Mouse (Mus musculus): Measurements from ENCODE around the gene Ddx58. TPM values are rescaled to one million over a fixed set of nuclear protein-coding genes. Genes with fewer than 3 reads are reported as not detected.
A peak's percentile ranks its signal among the peaks of the same experiment; 100 is the strongest.

Gene Ddx58
- 1.4 TPM for polyA plus RNA-seq (2012; fragmentation: generic; extraction: Trizol)
- long read RNA-seq, experiment 1, partial matches to known transcripts: 1 of 3 reads
- long read RNA-seq, experiment 1, other reads (novel, unspliced or antisense): 1 of 3 reads
- long read RNA-seq, experiment 2, transcript Ddx58-201 (18 exons, 3,874 nt): major isoform, 11 of 12 reads
- long read RNA-seq, experiment 2, partial matches to known transcripts: 0 of 12 reads
- long read RNA-seq, experiment 2, other reads (novel, unspliced or antisense): 1 of 12 reads

DNA sequence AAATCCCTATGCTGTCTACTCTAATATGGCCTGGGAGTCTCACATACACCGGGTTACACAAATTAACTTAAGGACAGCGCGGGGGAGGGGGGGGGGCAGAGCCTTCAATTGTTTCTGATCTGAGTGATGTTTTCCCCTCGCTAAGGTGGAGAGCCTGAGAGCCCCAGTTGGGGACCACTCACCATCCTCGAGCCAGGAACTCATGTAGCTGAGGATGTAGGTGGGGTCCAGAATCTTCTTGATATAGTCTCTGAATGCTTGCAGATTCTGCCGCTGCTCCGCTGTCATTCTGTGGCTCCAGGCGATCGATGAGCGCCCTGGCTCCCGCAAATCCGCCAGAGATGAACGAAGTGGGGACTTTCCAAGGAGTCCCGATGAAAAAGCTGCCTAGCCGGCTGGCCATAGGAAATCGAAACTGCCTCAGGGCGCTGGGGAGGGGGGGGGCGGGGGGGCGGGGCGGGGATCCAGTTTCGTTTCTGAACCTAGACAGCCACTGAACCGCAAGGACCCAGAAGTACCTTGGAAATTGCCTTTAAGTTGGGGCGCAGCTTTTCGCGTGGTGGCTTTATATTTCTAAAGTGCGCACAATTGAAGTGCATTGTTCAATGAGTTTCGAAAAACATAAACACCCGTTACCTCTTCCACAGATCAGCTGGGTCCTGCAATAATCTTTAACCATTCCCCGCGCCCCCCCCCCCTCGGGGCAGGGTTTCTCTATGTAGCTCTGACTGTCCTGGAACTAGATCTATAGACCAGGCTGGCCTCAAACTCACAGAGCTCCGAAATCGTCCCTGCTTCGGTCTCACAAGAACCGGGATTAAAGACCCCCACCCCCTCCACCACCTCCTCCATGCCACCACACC, at the start of gene Ddx58:
Ddx58 (minus strand) TSS at position 420 of the 863 bp plus-strand sequence.
- Histone ChIP-seq H3K79me2 (ENCODE audit: control insufficient read depth, insufficient read depth) (no peaks in the 10 kb centered on the region), H3ac (ENCODE audit: control insufficient read depth, insufficient read length, low read depth) (peak within 1 kb of the TSS; percentile 81), H3K79me3 (ENCODE audit: low read depth) (no peaks in the 10 kb centered on the region), H3K36me3 (ENCODE audit: control insufficient read depth, insufficient read depth) (no peaks in the 10 kb centered on the region), H3K27me3 (ENCODE audit: control insufficient read depth, insufficient read depth, insufficient read length) (no peaks in the 10 kb centered on the region), H3K4me3 (ENCODE audit: insufficient read depth, poor library complexity, severe bottlenecking) (peak within 1 kb of the TSS; percentile 44)
- TF ChIP-seq MYOG (IDR thresholded peaks at IDR 0.05; ENCODE audit: control insufficient read depth, extremely low read depth, insufficient read length): no peak
- TF ChIP-seq USF1 (IDR thresholded peaks at IDR 0.05; ENCODE audit: low read depth): no peak
- no peak for TF ChIP-seq CTCF (IDR thresholded peaks at IDR 0.05; ENCODE audit: control insufficient read depth, insufficient read depth, insufficient read length)
- no peak for TF ChIP-seq FOSL1 (IDR thresholded peaks at IDR 0.05; ENCODE audit: insufficient read depth, low read length, poor library complexity, severe bottlenecking)
- TF ChIP-seq MYOD1 (IDR thresholded peaks at IDR 0.05; ENCODE audit: control insufficient read depth, insufficient read length, low read depth): no peak
- no peak for TF ChIP-seq MAX (IDR thresholded peaks at IDR 0.05)
- TF ChIP-seq CEBPB (IDR thresholded peaks at IDR 0.05; ENCODE audit: low read depth): no peak

DNA sequence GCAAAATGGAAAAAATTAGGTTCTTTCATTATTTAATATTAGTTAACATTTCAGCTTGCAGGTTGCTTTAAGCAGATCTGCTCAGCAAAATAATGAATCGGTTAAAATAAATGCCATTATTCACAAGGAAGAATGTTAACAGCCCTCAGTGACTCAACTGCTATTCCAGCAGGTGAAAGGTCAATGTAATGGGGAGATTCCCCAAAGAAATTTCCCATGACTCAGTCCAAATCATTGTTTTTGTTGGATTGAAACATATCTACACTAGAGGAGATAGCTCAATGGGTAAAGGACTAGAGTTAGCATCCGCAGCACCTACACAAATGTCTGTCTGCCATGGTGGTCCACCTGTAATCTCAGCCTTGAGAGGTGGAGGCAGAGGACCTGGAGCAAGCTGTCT, 49.4 kb upstream of the Ddx58 start:
- H3K4me3 ChIP-seq (ENCODE audit: insufficient read depth, poor library complexity, severe bottlenecking): no peak overlapping the region
- no peaks in the 10 kb centered on the region for H3K79me2 ChIP-seq (ENCODE audit: control insufficient read depth, insufficient read depth)
- no peak overlapping the region for H3ac ChIP-seq (ENCODE audit: control insufficient read depth, insufficient read length, low read depth)
- TF ChIP-seq MYOG (IDR thresholded peaks at IDR 0.05; ENCODE audit: control insufficient read depth, extremely low read depth, insufficient read length): no peak
- TF ChIP-seq CTCF (IDR thresholded peaks at IDR 0.05; ENCODE audit: control insufficient read depth, insufficient read depth, insufficient read length): no peak
- no peak for TF ChIP-seq FOSL1 (IDR thresholded peaks at IDR 0.05; ENCODE audit: insufficient read depth, low read length, poor library complexity, severe bottlenecking)
- TF ChIP-seq USF1 (IDR thresholded peaks at IDR 0.05; ENCODE audit: low read depth): no peak
- no peak for TF ChIP-seq MYOD1 (IDR thresholded peaks at IDR 0.05; ENCODE audit: control insufficient read depth, insufficient read length, low read depth)
- no peak for TF ChIP-seq MAX (IDR thresholded peaks at IDR 0.05)
- TF ChIP-seq CEBPB (IDR thresholded peaks at IDR 0.05; ENCODE audit: low read depth): no peak
- no peaks in the 10 kb centered on the region for H3K36me3 ChIP-seq (ENCODE audit: control insufficient read depth, insufficient read depth)
- H3K27me3 ChIP-seq (ENCODE audit: control insufficient read depth, insufficient read depth, insufficient read length): no peaks in the 10 kb centered on the region
- H3K79me3 ChIP-seq (ENCODE audit: low read depth): no peaks in the 10 kb centered on the region

DNA sequence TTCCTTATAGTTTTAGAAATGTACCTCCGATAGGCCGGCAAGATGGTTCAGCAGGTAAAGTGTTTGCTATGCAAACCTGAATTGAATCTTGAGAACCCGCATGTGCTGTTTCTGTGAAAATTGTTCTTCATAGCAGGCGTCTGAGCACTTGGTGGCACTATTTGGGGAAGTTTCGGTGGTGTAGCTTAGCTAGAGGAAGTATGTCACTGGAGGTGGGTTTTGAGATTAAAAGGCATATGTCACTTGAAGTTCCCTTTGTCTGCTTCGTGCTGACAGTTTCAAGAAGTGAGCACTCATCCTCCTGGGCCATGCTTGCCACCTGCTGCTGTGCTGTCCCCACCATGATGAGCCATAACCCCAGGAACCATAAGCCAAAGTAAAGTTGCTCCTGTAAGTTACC, 47.8 kb upstream of the Ddx58 start:
- TF ChIP-seq MYOG (IDR thresholded peaks at IDR 0.05; ENCODE audit: control insufficient read depth, extremely low read depth, insufficient read length): no peak
- TF ChIP-seq FOSL1 (IDR thresholded peaks at IDR 0.05; ENCODE audit: insufficient read depth, low read length, poor library complexity, severe bottlenecking): no peak
- no peak for TF ChIP-seq MAX (IDR thresholded peaks at IDR 0.05)
- no peak for TF ChIP-seq CEBPB (IDR thresholded peaks at IDR 0.05; ENCODE audit: low read depth)
- no peak for TF ChIP-seq MYOD1 (IDR thresholded peaks at IDR 0.05; ENCODE audit: control insufficient read depth, insufficient read length, low read depth)
- TF ChIP-seq CTCF (IDR thresholded peaks at IDR 0.05; ENCODE audit: control insufficient read depth, insufficient read depth, insufficient read length): no peak
- no peak for TF ChIP-seq USF1 (IDR thresholded peaks at IDR 0.05; ENCODE audit: low read depth)
- H3K79me2 ChIP-seq (ENCODE audit: control insufficient read depth, insufficient read depth): no peaks in the 10 kb centered on the region
- H3K79me3 ChIP-seq (ENCODE audit: low read depth): no peaks in the 10 kb centered on the region
- H3K27me3 ChIP-seq (ENCODE audit: control insufficient read depth, insufficient read depth, insufficient read length): no peaks in the 10 kb centered on the region
- H3K36me3 ChIP-seq (ENCODE audit: control insufficient read depth, insufficient read depth): no peaks in the 10 kb centered on the region
- H3ac ChIP-seq (ENCODE audit: control insufficient read depth, insufficient read length, low read depth): no peak overlapping the region
- no peak overlapping the region for H3K4me3 ChIP-seq (ENCODE audit: insufficient read depth, poor library complexity, severe bottlenecking)

DNA sequence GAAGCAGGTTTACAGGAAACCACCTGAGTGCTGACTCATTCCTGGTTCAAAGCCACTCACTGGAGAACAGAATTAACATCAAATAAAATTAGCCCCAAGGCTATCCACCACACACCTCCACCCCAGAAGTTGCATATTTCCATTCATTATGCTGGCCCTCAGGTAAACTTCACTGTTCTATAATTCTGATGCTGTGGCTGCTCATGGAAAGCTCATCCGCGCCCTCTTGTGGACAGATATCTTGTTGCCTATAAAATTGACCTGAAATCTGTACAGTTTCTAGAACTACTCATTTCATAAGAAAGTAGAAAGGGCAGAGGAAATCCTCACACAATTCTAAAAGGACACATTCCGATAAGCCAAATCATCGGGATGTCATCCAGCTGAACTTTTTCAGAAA, 46.0 kb upstream of the Ddx58 start:
- Histone ChIP-seq H3K79me2 (ENCODE audit: control insufficient read depth, insufficient read depth) (no peaks in the 10 kb centered on the region), H3K27me3 (ENCODE audit: control insufficient read depth, insufficient read depth, insufficient read length) (no peaks in the 10 kb centered on the region), H3K79me3 (ENCODE audit: low read depth) (no peaks in the 10 kb centered on the region), H3ac (ENCODE audit: control insufficient read depth, insufficient read length, low read depth) (no peak overlapping the region), H3K36me3 (ENCODE audit: control insufficient read depth, insufficient read depth) (no peaks in the 10 kb centered on the region), H3K4me3 (ENCODE audit: insufficient read depth, poor library complexity, severe bottlenecking) (no peak overlapping the region)
- TF ChIP-seq CEBPB (IDR thresholded peaks at IDR 0.05; ENCODE audit: low read depth): no peak
- TF ChIP-seq MYOG (IDR thresholded peaks at IDR 0.05; ENCODE audit: control insufficient read depth, extremely low read depth, insufficient read length): no peak

DNA sequence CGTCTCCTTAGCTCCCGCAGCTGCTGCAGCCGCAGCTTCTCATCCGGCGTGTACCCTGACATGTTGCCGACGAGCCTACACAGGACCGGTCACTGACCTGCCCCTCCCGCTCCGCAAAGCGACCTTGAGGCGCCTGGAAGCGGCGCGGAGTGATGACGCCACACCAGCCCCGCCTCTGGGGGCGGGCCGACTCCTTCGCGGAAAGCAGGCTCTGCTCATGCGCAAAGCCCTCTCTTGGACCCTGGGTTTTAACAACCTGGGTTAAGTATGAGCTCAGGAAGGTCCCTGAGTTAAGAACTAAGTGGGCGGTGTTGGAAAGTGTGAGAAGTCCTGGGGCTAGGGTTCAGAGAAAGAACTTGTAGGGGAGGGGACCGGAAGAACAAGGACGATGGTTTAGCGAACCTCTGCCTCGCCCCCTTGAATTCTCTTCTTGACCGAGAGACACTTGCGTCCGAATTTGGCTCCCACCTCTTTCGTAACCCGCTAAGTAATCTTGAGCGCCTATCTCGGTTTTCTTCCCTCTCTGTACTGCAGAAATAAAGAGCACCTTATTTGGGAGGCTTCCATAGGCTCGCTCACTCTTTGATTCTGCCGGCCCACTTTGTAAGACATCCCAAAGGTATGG, 39.8 kb upstream of the Ddx58 start, which contains the start of gene Ndufb6:
Ndufb6 (minus strand) TSS at position 146 of the 625 bp plus-strand sequence.
- peaks cover 43% of the 10 kb centered on the region for H3K79me2 ChIP-seq (ENCODE audit: control insufficient read depth, insufficient read depth)
- H3K36me3 ChIP-seq (ENCODE audit: control insufficient read depth, insufficient read depth): peaks cover 8% of the 10 kb centered on the region
- peaks cover 17% of the 10 kb centered on the region for H3K79me3 ChIP-seq (ENCODE audit: low read depth)
- H3K4me3 ChIP-seq (ENCODE audit: insufficient read depth, poor library complexity, severe bottlenecking): peak within 1 kb of the TSS; percentile 95
- TF ChIP-seq MYOG (IDR thresholded peaks at IDR 0.05; ENCODE audit: control insufficient read depth, extremely low read depth, insufficient read length) (no peak), FOSL1 (IDR thresholded peaks at IDR 0.05; ENCODE audit: insufficient read depth, low read length, poor library complexity, severe bottlenecking) (no peak), CEBPB (IDR thresholded peaks at IDR 0.05; ENCODE audit: low read depth) (no peak), MAX (IDR thresholded peaks at IDR 0.05) (peak; percentile 56), MYOD1 (IDR thresholded peaks at IDR 0.05; ENCODE audit: control insufficient read depth, insufficient read length, low read depth) (no peak)
- H3ac ChIP-seq (ENCODE audit: control insufficient read depth, insufficient read length, low read depth): peak within 1 kb of the TSS; percentile 67
- no peaks in the 10 kb centered on the region for H3K27me3 ChIP-seq (ENCODE audit: control insufficient read depth, insufficient read depth, insufficient read length)
